ENCODE assay signal across 22 mouse cellular contexts in genomic region chr14:17983390-17983789, GRCm38 (mm10).
DNase-seq lines count a peak whose midpoint lies in the region; ATAC-seq lines count a peak whose summit lies in the region.
"Had no signal": no experiment of that assay in that cellular context is flagged by ENCODE, and none has a peak within 500 bp of the region (broad histone marks: within the 10 kb centered on the region; RNA-seq: fewer than 3 reads in every experiment).

No protein-coding gene starts in this region.

- peak; percentile 69; the same call in 1 of the 2 replicates for ATAC-seq in common myeloid progenitor, adult 5-6 weeks (replicated peaks; ENCODE audit: low read depth, poor library complexity, severe bottlenecking)
- peak; percentile 38; the same call in 1 of the 2 replicates for ATAC-seq in megakaryocyte progenitor cell, adult 5-6 weeks (replicated peaks; ENCODE audit: poor library complexity)
- ATAC-seq: CD4-positive, CD25-positive, alpha-beta regulatory T cell, adult 4 months; forebrain, embryonic 13.5 days; forebrain, embryonic 16.5 days; hindbrain, postnatal 0 days; inflammation-experienced regulatory T-cells, adult 6 months; intestine, postnatal 0 days had no signal

- intact Hi-C loops in heart, postnatal 36 days (cut with DNase I), result no loop called here

- DNase-seq in heart, adult 11 months, result peak; percentile 44
- DNase-seq in heart, postnatal 36 days, result no peak
- DNase-seq in ovary, adult 18-20 months (ENCODE audit: low spot score), result peak; percentile 3
- no peak for DNase-seq in ovary, postnatal 36 days (ENCODE audit: low spot score)
- no peak for DNase-seq in T-cell, adult 2 months (ENCODE audit: low spot score)
- DNase-seq: adrenal gland, adult 8-10 months; cerebellum, adult 11 months; cerebellum, adult 2 months; cerebellum, postnatal 10 days; cerebellum, postnatal 36 days; gastrocnemius, postnatal 10 days; gastrocnemius, postnatal 36 days; heart, postnatal 10 days; heart, postnatal 4 days had no signal

Comparison
In these comparisons a context has a peak if more than half of its experiments do, and no peak if none do; other contexts are left out.
1. DNase-seq: peak in heart, adult 11 months (single experiment) and ovary, adult 18-20 months (single experiment); none in heart, postnatal 36 days (0 of 2), ovary, postnatal 36 days (single experiment) and T-cell, adult 2 months (single experiment).